ENCODE assay signal across 9 mouse cellular contexts in the genomic region with DNA sequence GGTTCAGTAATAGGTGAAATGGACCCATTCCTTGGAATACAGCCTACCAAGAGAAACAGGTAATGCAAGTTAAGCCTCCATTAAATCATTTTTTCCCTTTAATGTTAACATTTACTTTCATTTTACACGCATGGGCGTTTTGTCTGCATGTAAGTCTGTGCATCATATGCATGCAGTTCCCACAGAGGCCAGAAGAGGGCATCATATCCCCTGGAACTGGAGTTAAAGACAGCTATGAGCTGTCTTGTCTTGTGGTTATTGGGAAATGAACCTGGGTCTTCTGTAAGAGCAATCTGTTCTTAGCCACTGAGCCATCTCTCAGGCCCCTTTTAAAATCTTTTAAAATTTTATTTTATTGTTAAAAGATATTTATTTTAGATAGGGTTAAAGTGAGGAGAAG. TPM values are rescaled to one million over a fixed set of nuclear protein-coding genes. Genes with fewer than 3 reads are reported as not detected.
DNase-seq lines count a peak whose midpoint lies in the region; ATAC-seq lines count a peak whose summit lies in the region.
"Had no signal": no experiment of that assay in that cellular context is flagged by ENCODE, and none has a peak within 500 bp of the region (broad histone marks: within the 10 kb centered on the region; RNA-seq: fewer than 3 reads in every experiment).

No protein-coding gene starts in this region.

- DNase-seq in hindbrain, embryonic 11.5 days (ENCODE audit: low spot score) = peak; percentile 21
- DNase-seq in right cerebral cortex, postnatal 4 days = peak; percentile 42
- DNase-seq in right cerebral cortex, postnatal 25 days = no peak
- DNase-seq in R1 (ENCODE audit: low read depth, low spot score) = peak; percentile 72
- DNase-seq in retina, embryonic 14.5 days (ENCODE audit: low spot score) = peak; percentile 12
- DNase-seq in frontal cortex, postnatal 36 days (ENCODE audit: low spot score in 2 of 2) = no peak
- DNase-seq in layer of hippocampus, postnatal 25 days (ENCODE audit: extremely low spot score in 1 of 2, low spot score in 1 of 2) = no peak
- DNase-seq: heart, postnatal 10 days had no signal

- H3K9ac ChIP-seq in hindbrain, embryonic 11.5 days (ENCODE audit: low read depth, low read length) = no peak overlapping the region
- no peak overlapping the region for H3K9ac ChIP-seq in hindbrain, embryonic 13.5 days

- no peaks in the 10 kb centered on the region for H3K9me3 ChIP-seq in hindbrain, embryonic 11.5 days (ENCODE audit: control insufficient read depth, low read length)
- H3K9me3 ChIP-seq in hindbrain, embryonic 13.5 days = no peaks in the 10 kb centered on the region

- no peaks in the 10 kb centered on the region; the same call in 1 of the 2 replicates for H3K36me3 ChIP-seq in hindbrain, embryonic 11.5 days (ENCODE audit: control insufficient read depth, insufficient read depth, low read length)
- H3K36me3 ChIP-seq in hindbrain, embryonic 13.5 days = peaks cover 39% of the 10 kb centered on the region

- H3K27ac ChIP-seq in hindbrain, embryonic 11.5 days (ENCODE audit: low read depth, low read length) = no peak overlapping the region
- no peak overlapping the region for H3K27ac ChIP-seq in hindbrain, embryonic 13.5 days

- WGBS in hindbrain, embryonic 11.5 days = 93% methylated on average over 2 of the region's 2 CpGs
- 91% methylated on average over 2 of the region's 2 CpGs for WGBS in hindbrain, embryonic 13.5 days

- no peak overlapping the region for H3K4me3 ChIP-seq in hindbrain, embryonic 11.5 days (ENCODE audit: low read depth, low read length)
- H3K4me3 ChIP-seq in hindbrain, embryonic 13.5 days = no peak overlapping the region

- no peak for ATAC-seq in hindbrain, embryonic 11.5 days (ENCODE audit: low FRiP score)
- ATAC-seq in hindbrain, embryonic 13.5 days (ENCODE audit: low FRiP score) = no peak

- no peak overlapping the region for H3K4me2 ChIP-seq in hindbrain, embryonic 11.5 days (replicated peaks; ENCODE audit: low read depth, low read length)
- H3K4me2 ChIP-seq in hindbrain, embryonic 13.5 days = no peak overlapping the region

- H3K4me1 ChIP-seq in hindbrain, embryonic 11.5 days (replicated peaks; ENCODE audit: control insufficient read depth, insufficient read depth, low read length) = no peaks in the 10 kb centered on the region
- no peaks in the 10 kb centered on the region for H3K4me1 ChIP-seq in hindbrain, embryonic 13.5 days (replicated peaks)

- no peaks in the 10 kb centered on the region for H3K27me3 ChIP-seq in hindbrain, embryonic 11.5 days (ENCODE audit: control insufficient read depth, insufficient read depth, low read length)
- no peaks in the 10 kb centered on the region for H3K27me3 ChIP-seq in hindbrain, embryonic 13.5 days

RNA-seq across cellular contexts. Expression of a gene that starts 29.7 kb away (rescaled TPM):
- polyA plus RNA-seq in hindbrain, embryonic 11.5 days (2014; fragmentation: Nextera tagmentation; extraction: Ambion mirVana) = 14.1 and 14.6 TPM in 2 replicates
- polyA plus RNA-seq in hindbrain, embryonic 13.5 days (2015; fragmentation: Nextera tagmentation; extraction: Ambion mirVana) = 14.0 and 15.0 TPM in 2 replicates
- 10 to 100 TPM; 29.8 to 31.1 TPM for total RNA-seq in layer of hippocampus, postnatal 25 days (2021)

RNA-seq across cellular contexts. Expression of a gene that starts 50.0 kb away (rescaled TPM):
- polyA plus RNA-seq in hindbrain, embryonic 11.5 days (2014; fragmentation: Nextera tagmentation; extraction: Ambion mirVana) = 26.9 and 29.5 TPM in 2 replicates
- polyA plus RNA-seq in hindbrain, embryonic 13.5 days (2015; fragmentation: Nextera tagmentation; extraction: Ambion mirVana) = 28.2 and 29.3 TPM in 2 replicates
- 10 to 100 TPM; 47.1 to 53.5 TPM for total RNA-seq in layer of hippocampus, postnatal 25 days (2021)

Comparison
In these comparisons a context has a peak if more than half of its experiments do, and no peak if none do; other contexts are left out.
1. DNase-seq: peak in hindbrain, embryonic 11.5 days (single experiment), right cerebral cortex, postnatal 4 days (single experiment), R1 (single experiment) and retina, embryonic 14.5 days (single experiment); none in right cerebral cortex, postnatal 25 days (single experiment), frontal cortex, postnatal 36 days (0 of 2) and layer of hippocampus, postnatal 25 days (0 of 2).